Mouse (Mus musculus) MEL (cell line): ENCODE measurements at regions not wholly inside any gene's neighbourhood (a gene's known extent, or its start where the extent isn't known, plus 50 kb on each side); places are given as distances from the start of the nearest gene placed in this dataset.

Experiments used
- DNase-seq: peaks from one replicate; pipeline ENCODE4 v3.0.0; 2011; ENCODE audit warnings: low read depth, low spot score
- H3K27ac ChIP-seq: 2 replicates; pipeline ENCODE4 v1.5.1; 2012; ENCODE audit warnings: low read depth, mild to moderate bottlenecking, control low read depth, low read length, moderate library complexity; ENCODE audit not compliant: control insufficient read depth
- H3K27me3 ChIP-seq, 2 experiments: fragments of 150-350 bp in 1 of 2; sonication (generic) in 1 of 2; 2 replicates each; pipeline ENCODE4 v1.6.1; 2012; ENCODE audit warnings: low read length in 2 of 2, mild to moderate bottlenecking in 2 of 2, improper control_type of control experiment in 1 of 2, moderate library complexity in 1 of 2; ENCODE audit not compliant: insufficient read depth in 2 of 2, control insufficient read depth in 1 of 2
- H3K36me3 ChIP-seq, 2 experiments: 2 replicates each; pipeline ENCODE4 v1.6.1; 2012 to 2014; ENCODE audit warnings: low read length in 2 of 2, improper control_type of control experiment in 1 of 2, inconsistent platforms in 1 of 2, mild to moderate bottlenecking in 1 of 2; ENCODE audit not compliant: insufficient read depth in 2 of 2, control insufficient read depth in 1 of 2
- H3K4me1 ChIP-seq, 2 experiments: fragments of 150-350 bp in 1 of 2; sonication (generic) in 1 of 2; 2 replicates each; pipeline ENCODE4 v1.6.1; 2012; ENCODE audit warnings: low read length in 2 of 2, improper control_type of control experiment in 1 of 2, mild to moderate bottlenecking in 1 of 2; ENCODE audit not compliant: insufficient read depth in 2 of 2, control insufficient read depth in 1 of 2
- H3K4me3 ChIP-seq, 2 experiments: fragments of 150-350 bp in 1 of 2; sonication (generic) in 1 of 2; 2 replicates each; pipeline ENCODE4 v1.5.1; 2012; ENCODE audit warnings: low read depth in 2 of 2, low read length in 2 of 2, mild to moderate bottlenecking in 2 of 2, moderate library complexity in 2 of 2, control low read depth in 1 of 2, improper control_type of control experiment in 1 of 2; ENCODE audit not compliant: control insufficient read depth in 1 of 2, insufficient read depth in 1 of 2
- H3K79me2 ChIP-seq: 2 replicates; pipeline ENCODE4 v1.6.1; 2012; ENCODE audit warnings: mild to moderate bottlenecking, low read length, moderate library complexity; ENCODE audit not compliant: control insufficient read depth, poor library complexity, insufficient read depth
- H3K9ac ChIP-seq: 2 replicates; pipeline ENCODE4 v1.6.1; 2012; ENCODE audit warnings: low read depth, mild to moderate bottlenecking, control low read depth, low read length, moderate library complexity; ENCODE audit not compliant: control insufficient read depth, poor library complexity, severe bottlenecking
- H3K9me3 ChIP-seq: fragments of 150-350 bp; sonication (generic); replicated peaks from 2 replicates; pipeline ENCODE4 v1.6.1; 2012; ENCODE audit warnings: mild to moderate bottlenecking, low read length, improper control_type of control experiment, moderate library complexity; ENCODE audit not compliant: insufficient read depth
- BHLHE40 ChIP-seq: IDR thresholded peaks from 2 replicates; pipeline ENCODE4 v1.6.1; 2012; ENCODE audit warnings: low read depth, mild to moderate bottlenecking, inconsistent platforms, low read length, improper control_type of control experiment, borderline replicate concordance
- CHD2 ChIP-seq: IDR thresholded peaks from 2 replicates; pipeline ENCODE4 v1.6.1; 2011; ENCODE audit warnings: low read length, improper control_type of control experiment
- GABPA ChIP-seq: IDR thresholded peaks from 2 replicates; pipeline ENCODE4 v1.6.1; 2012; ENCODE audit warnings: low read depth, mild to moderate bottlenecking, inconsistent platforms, low read length, improper control_type of control experiment, moderate library complexity
- GATA1 ChIP-seq: IDR thresholded peaks from 2 replicates; pipeline ENCODE4 v1.6.1; 2011; ENCODE audit warnings: low read depth, low read length, improper control_type of control experiment
- JUND ChIP-seq: IDR thresholded peaks from 2 replicates; pipeline ENCODE4 v1.6.1; 2011; ENCODE audit warnings: low read depth, mild to moderate bottlenecking, improper control_type of control experiment, low read length
- KAT2A ChIP-seq: conservative IDR thresholded peaks from 2 replicates; pipeline ENCODE4 v1.6.1; 2012; ENCODE audit warnings: low read depth, low read length, improper control_type of control experiment, inconsistent platforms
- MAFK ChIP-seq: IDR thresholded peaks from 2 replicates; pipeline ENCODE4 v1.6.1; 2011; ENCODE audit warnings: low read depth, mild to moderate bottlenecking, low read length, improper control_type of control experiment, borderline replicate concordance
- MEF2A ChIP-seq: IDR thresholded peaks from 2 replicates; pipeline ENCODE4 v1.6.1; 2014; ENCODE audit warnings: low read depth, mild to moderate bottlenecking, inconsistent platforms, low read length, improper control_type of control experiment; ENCODE audit not compliant: poor library complexity, insufficient replicate concordance, severe bottlenecking; ENCODE audit errors: extremely low read depth
- NELFE ChIP-seq: IDR thresholded peaks from 2 replicates; pipeline ENCODE4 v1.6.1; 2011; ENCODE audit warnings: low read depth, low read length, improper control_type of control experiment
- NRF1 ChIP-seq: IDR thresholded peaks from 2 replicates; pipeline ENCODE4 v1.6.1; 2014; ENCODE audit warnings: low read depth, mild to moderate bottlenecking, inconsistent platforms, low read length, improper control_type of control experiment, moderate library complexity; ENCODE audit not compliant: poor library complexity, insufficient read depth, severe bottlenecking
- POLR2AphosphoS2 ChIP-seq: IDR thresholded peaks from 2 replicates; pipeline ENCODE4 v1.6.1; 2011; ENCODE audit warnings: low read length, improper control_type of control experiment
- POLR2AphosphoS5 ChIP-seq: IDR thresholded peaks from 2 replicates; pipeline ENCODE4 v1.6.1; 2012; ENCODE audit warnings: low read depth, borderline replicate concordance, mild to moderate bottlenecking, inconsistent platforms, low read length, moderate library complexity, mixed read lengths
- RAD21 ChIP-seq: IDR thresholded peaks from 2 replicates; pipeline ENCODE4 v1.6.1; 2011; ENCODE audit warnings: mild to moderate bottlenecking, low read depth, low read length, improper control_type of control experiment
- RCOR1 ChIP-seq: IDR thresholded peaks from 2 replicates; pipeline ENCODE4 v1.6.1; 2012; ENCODE audit warnings: low read depth, mild to moderate bottlenecking, inconsistent platforms, low read length, improper control_type of control experiment
- TCF12 ChIP-seq: IDR thresholded peaks from 2 replicates; pipeline ENCODE4 v1.6.1; 2014; ENCODE audit warnings: low read depth, mild to moderate bottlenecking, inconsistent platforms, low read length, improper control_type of control experiment, moderate library complexity
- UBTF ChIP-seq: IDR thresholded peaks from 2 replicates; pipeline ENCODE4 v1.6.1; 2012; ENCODE audit warnings: low read depth, mild to moderate bottlenecking, inconsistent platforms, low read length, improper control_type of control experiment, moderate library complexity, borderline replicate concordance; ENCODE audit not compliant: insufficient read depth
- USF1 ChIP-seq: IDR thresholded peaks from 2 replicates; pipeline ENCODE4 v1.6.1; 2014; ENCODE audit warnings: low read depth, mild to moderate bottlenecking, inconsistent platforms, low read length, improper control_type of control experiment, moderate library complexity
- USF2 ChIP-seq, 2 experiments: IDR thresholded peaks; 2 replicates each; pipeline ENCODE4 v1.6.1; 2011 to 2012; ENCODE audit warnings: improper control_type of control experiment in 2 of 2, low read length in 2 of 2, borderline replicate concordance in 1 of 2, inconsistent platforms in 1 of 2, low read depth in 1 of 2, mild to moderate bottlenecking in 1 of 2; ENCODE audit not compliant: insufficient read depth in 1 of 2
- ZNF384 ChIP-seq: IDR thresholded peaks from 2 replicates; pipeline ENCODE4 v1.6.1; 2012; ENCODE audit warnings: low read depth, mild to moderate bottlenecking, inconsistent platforms, low read length, improper control_type of control experiment

GRCm38 (mm10) chr16:76774032-76774431 lies 239.5 kb upstream of the Usp25 start:
- TF ChIP-seq TCF12 (no peak), USF2 (IDR thresholded peaks at IDR 0.05; ENCODE audit: borderline replicate concordance in 1 of 2, insufficient read depth in 1 of 2, low read depth in 1 of 2, low read length in 2 of 2) (no peak), GABPA (no peak), BHLHE40 (no peak), POLR2AphosphoS2 (no peak), CHD2 (no peak)
- H3K79me2 ChIP-seq = no peaks in the 10 kb centered on the region
- no peaks in the 10 kb centered on the region for H3K4me1 ChIP-seq
- H3K9ac ChIP-seq = no peak overlapping the region
- H3K36me3 ChIP-seq = no peaks in the 10 kb centered on the region
- no peaks in the 10 kb centered on the region for H3K27me3 ChIP-seq
- no peak overlapping the region for H3K4me3 ChIP-seq
- no peak for DNase-seq
- H3K27ac ChIP-seq = no peak overlapping the region
- no peaks in the 10 kb centered on the region for H3K9me3 ChIP-seq

GRCm38 (mm10) chr16:76773466-76773865 lies 240.0 kb upstream of the Usp25 start:
- TF ChIP-seq GATA1 = no peak
- no peak for TF ChIP-seq NELFE
- TF ChIP-seq, all 39 proteins: peak for 0
- H3K27me3 ChIP-seq = no peaks in the 10 kb centered on the region
- H3K4me3 ChIP-seq = no peak overlapping the region
- no peaks in the 10 kb centered on the region for H3K36me3 ChIP-seq
- no peaks in the 10 kb centered on the region for H3K9me3 ChIP-seq
- no peaks in the 10 kb centered on the region for H3K79me2 ChIP-seq
- DNase-seq = no peak
- H3K9ac ChIP-seq = no peak overlapping the region
- no peaks in the 10 kb centered on the region for H3K4me1 ChIP-seq
- H3K27ac ChIP-seq = no peak overlapping the region

- Histone ChIP-seq H3K27ac (no peak overlapping the region), H3K36me3 (no peaks in the 10 kb centered on the region), H3K9ac (no peak overlapping the region), H3K27me3 (no peaks in the 10 kb centered on the region), H3K4me3 (no peak overlapping the region), H3K9me3 (no peaks in the 10 kb centered on the region), H3K4me1 (no peaks in the 10 kb centered on the region), H3K79me2 (no peaks in the 10 kb centered on the region)
- TF ChIP-seq GABPA (no peak), USF1 (no peak), POLR2AphosphoS2 (no peak), CHD2 (no peak), MEF2A (no peak), ZNF384 (no peak), JUND (no peak), GATA1 (no peak), RCOR1 (no peak), NELFE (no peak), UBTF (no peak), KAT2A (no peak), RAD21 (no peak), NRF1 (no peak), MAFK (no peak), POLR2AphosphoS5 (no peak)
- no peak for DNase-seq
Observed at GRCm38 (mm10) chr16:76768607-76769006, 244.9 kb upstream of the Usp25 start.
